Mouse (Mus musculus) lung, postnatal 4 days (tissue): ENCODE measurements around the gene Dhx34.

ENCODE experiments used
- DNase-seq, 2 experiments: peaks; one replicate each; pipeline ENCODE4 v3.0.0; 2021

The Dhx34 gene

DNA sequence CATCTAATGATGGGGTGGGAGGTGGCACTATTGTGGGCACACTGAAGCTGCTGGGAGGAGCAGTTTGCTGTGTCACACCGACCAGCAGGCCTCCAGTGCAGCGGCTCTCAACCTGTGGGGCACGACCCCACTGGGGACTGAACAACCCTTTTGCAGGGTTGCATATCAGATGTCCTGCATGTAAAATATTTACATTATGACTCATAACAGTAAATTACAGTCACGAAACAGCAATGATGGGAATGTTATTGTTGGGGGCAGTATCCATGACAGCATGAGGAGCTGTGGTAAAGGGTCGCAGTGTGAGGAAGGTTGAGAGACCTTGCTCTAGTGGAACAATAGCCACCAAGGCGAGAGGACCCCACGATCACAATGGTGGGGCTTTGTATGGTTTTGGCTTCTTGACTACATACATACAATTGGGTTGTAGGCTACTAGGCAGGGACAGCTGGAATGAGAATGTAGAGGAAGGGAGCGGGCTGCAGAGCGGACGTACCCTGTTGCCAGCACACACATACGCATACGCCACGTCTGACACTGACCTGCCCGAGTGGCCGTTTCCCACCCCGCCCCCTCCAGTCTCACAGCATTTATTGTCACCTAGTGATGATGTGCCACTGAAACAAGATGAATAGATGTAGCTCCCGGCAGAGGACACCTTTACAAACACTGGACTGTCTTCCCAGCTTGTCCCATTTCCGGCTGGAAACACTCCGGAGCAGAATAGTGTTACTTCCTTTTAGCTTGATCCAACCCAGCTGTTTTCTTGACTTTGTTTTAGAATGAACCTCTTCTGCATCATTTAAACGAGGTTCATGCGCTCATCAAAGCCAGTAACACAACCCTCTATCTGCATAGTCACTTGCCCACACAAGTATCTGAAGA lies 12.8 kb downstream of the Dhx34 start:
- peak in 1 of 2 experiments; percentile 40 for DNase-seq

- peak; percentile 59 for DNase-seq
These were observed 14.3 kb downstream of the Dhx34 start for GRCm38 (mm10) chr7:16207496-16207895.

DNA sequence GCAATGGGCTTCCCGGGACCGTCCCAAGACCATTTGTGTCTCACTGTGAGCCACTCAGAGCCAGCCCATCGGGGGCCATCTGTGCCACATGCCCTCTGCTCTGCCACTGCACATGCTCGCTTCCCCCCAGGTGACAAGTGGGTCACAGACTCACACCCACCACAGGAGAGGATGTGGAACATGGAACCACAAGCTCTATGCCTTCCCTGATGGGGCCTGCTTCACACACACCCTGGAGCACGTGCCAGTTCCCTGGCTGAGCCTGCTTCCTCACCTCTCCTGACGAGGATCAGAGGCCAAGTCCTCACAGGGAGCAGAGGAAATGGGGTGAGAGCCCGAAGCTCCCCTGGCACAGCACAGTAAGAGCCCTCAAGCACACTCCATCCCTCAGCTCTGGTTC lies 14.8 kb downstream of the Dhx34 start:
- no peak for DNase-seq

DNA sequence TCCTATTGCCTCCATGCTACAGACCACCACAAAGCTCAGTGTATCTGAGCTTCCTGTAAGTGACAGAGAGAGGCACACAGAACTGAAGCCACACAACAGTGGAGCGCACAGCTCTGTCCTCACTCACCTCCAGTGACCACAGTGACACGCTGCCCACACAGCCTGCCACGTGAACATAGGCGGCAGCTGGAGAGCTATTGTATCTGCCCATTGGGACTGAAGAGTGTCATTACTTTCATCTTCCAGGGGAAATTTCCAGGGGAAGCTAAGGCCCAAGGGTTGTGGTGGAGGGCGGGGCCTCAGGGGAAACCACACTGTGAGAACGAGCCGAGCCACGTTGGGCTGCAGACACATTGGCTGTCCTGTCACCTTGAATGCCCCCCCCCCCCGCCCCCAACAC lies 17.0 kb downstream of the Dhx34 start:
- DNase-seq, result peak in 1 of 2 experiments; percentile 17

- DNase-seq, result no peak
These were observed 18.3 kb downstream of the Dhx34 start for GRCm38 (mm10) chr7:16203505-16203903.

GRCm38 (mm10) chr7:16202756-16203504 lies 18.9 kb downstream of the Dhx34 start:
- DNase-seq, result no peak

DNA sequence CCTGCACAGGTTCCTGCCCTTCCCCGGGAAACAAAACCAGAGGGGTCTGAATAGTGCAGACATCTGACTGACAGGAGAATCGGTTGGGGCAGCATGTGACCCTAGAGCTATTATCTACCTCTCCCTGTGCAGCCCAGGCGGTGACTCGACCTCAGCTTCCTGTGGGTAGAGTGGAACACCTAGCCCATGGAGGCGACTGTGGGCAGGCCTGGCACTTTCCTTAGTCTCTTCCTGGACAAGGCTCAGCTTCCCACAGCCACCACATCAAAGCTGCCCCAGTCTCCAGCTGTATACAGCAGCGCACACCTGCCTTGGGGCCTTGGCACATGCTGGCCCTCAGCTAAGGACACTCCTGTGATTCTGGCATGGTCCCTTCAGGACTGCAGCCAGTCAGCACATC lies 20.7 kb downstream of the Dhx34 start:
- DNase-seq, result no peak

GRCm38 (mm10) chr7:16198540-16198939 lies 23.3 kb downstream of the Dhx34 start:
- no peak for DNase-seq

DNA sequence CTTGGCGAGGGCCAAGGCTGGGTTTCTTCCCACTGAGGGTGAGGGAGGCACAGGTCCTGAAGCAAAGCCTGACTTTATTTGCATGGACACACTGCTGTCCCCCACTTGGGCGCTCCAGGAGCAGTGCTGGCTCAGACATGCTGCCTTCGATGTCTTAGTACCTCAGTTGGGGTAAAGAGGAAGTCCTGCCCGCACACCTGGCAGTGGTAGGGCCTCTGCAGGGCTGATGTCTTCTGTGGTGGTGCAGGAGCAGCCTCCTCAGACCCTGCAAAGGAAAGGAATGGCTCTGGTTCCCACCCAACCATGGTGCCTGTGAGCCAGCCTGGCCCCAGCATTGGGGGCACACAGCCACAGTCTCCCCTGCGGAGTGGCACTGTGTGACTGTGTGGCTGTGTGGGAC lies 24.7 kb downstream of the Dhx34 start:
- DNase-seq, result no peak

DNA sequence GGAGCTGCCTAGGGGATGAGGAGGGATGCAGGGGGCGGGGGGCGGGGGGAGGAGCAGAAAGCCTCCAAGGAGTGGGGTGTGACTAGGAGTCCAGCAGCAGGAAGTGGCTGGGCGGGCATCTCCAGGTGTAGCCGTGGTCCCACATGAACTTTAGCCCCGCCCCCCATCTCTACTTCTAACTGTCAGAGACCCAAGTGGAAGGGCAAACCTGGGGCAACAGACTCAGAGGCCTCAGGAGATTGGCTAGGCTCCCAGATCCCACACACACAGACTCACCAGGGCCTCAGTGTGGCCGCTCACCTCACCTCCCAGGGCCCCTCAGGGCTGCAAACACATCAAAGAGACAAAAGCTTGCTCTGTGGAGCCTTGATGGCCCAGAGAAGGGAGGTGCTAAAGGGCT lies 25.2 kb downstream of the Dhx34 start:
- DNase-seq, result no peak

DNA sequence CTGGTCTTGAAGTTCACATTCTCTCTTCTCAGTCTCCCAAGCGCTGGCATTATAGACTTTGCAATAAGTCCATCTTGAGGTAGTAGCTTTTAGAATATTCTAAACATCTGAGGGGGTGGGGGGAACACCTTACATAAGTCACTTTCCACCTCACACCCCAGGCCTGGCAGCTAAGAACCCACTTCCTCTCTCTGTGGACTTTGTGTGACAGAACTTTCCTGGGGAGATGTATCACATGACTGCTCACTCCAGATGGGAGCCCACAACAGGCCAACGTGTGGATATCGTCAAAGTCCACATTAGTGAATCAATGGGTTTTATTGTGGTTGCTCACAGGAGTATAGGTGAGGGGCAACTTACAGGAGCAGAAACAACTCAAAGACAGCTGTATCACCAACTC lies 28.1 kb downstream of the Dhx34 start:
- no peak for DNase-seq

DNA sequence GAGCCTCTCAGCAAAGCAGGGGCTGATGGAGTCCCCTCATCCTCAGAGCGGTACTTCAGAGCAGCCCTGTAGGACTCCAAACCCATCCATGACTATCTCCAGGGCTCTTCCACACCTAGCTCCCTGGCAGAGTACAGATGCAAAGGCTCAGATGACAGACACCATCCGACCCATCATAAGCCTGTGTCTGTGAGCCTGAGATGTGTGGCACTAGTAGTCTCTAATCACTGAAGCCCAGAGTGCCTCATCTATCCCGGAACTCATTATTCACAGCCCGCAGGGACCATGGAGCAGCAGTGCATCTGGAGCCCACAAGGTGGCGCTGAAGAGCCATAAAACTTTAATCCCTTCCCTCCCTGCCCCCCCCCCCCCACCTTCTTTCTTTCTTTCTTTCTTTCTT lies 29.5 kb downstream of the Dhx34 start:
- DNase-seq, result peak; percentile 62 to 81

DNA sequence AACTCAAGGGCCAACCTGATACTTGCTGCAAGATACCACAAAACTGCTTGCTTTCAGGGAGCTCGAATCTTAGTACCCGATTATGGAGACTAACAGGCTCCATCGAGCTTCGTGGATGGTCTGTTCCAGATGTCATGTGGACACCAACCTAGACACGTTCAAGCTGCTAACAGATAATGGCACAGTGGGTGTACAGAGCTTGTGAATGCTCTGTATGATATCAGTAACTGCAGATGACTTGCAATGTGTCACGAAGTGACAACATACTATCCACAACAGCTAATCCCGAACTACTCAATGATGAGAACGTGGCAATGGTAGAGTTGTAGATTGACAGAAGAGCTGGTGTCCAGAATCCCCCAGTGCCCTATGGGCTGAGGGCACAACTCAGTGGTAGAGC lies 34.3 kb downstream of the Dhx34 start:
- no peak for DNase-seq

GRCm38 (mm10) chr7:16183663-16184062 lies 38.2 kb downstream of the Dhx34 start:
- DNase-seq, result peak; percentile 49 to 59

- no peak for DNase-seq
These were observed 43.7 kb downstream of the Dhx34 start for GRCm38 (mm10) chr7:16178114-16178513.

DNA sequence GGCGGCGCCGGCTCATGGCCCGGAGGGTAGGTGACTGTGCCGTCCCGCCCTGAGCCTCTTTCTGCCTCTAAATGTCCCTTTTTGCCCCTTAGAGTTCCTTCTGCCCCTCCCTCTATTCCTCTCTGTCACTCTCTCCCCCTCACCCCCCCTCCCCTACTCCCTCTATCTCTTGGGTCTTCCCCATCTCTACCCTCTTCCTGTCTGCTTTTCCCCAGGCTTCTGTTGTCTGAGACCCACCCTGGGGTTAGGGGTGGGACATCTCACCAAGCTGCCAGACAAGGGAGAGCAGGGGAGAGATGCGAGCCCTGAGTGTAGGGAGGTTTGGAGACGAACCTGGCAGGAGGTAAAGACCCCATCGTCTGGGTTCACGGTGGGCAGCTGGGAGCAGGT lies 46.3 kb downstream of the Dhx34 start:
- DNase-seq, result no peak

DNA sequence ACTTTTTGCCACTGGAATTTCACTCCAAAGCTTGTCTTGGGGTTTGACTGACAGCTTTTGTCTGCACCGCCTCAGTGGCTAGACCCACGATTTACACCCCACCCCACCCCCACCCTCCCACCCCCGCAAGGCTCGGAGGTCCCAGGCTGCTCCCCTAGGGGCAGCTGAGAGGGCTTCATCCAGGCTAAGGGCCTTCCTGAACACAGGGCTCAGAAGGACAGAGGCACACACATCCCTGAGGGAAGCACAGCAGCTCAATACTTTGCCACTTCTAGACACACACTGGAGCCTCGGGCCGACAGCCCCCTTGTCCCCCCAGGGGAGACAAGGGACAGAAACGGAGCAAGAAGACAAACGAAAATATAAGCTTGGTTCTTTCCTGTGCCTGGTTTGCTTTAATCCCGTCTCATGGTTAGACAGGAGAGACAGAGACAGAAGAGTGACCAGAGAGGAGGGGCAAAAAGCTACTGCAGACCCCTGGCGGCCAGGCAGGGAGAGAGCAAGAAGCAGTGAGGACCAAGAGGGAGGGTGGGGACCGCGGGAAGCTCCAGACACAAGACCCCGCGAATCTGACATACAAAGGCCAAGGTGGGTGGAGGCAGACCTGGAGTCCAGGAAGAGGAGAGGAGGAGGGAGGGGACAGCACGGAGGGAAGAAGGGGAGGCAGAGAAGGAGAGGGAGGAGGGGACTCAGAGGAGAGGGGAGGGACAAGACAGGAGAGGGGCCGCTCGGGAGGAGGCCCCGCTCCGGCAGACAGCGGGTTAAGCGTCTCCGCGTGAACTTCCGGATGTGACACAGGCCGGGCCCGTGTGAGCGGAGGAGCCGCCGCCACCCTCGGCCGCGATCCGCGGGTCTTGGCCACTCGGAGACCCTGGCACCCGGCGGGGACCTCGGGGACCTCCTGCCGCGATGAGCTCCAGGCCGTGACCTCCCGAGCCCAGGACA lies 47.0 kb downstream of the Dhx34 start, which contains the start of gene Meis3:
Gene Meis3, plus strand, starts transcription at position 494 of the 945 bp plus-strand sequence.
- peak; percentile 67 to 76 for DNase-seq

DNA sequence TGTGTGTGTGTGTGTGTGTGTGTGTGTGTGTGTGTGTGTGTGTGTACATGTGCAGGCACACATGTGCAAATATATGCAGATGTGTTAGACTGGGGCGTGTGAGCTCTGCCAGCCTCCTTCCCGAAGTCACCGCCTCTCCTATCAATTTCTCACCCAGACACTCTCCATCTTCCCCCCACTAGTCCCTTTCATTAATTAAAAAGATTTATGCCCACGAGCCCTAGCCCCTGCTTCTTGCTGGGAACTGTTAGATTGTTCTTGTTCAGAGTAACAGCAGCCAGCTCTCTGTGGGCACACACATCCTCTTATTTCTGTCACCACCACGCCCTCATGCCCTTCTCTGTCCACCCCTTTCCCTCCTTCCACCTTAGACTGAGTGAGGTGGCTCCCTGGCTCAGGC lies 48.7 kb downstream of the Dhx34 start:
- DNase-seq, result no peak

- no peak for DNase-seq
These were observed 49.2 kb downstream of the Dhx34 start for GRCm38 (mm10) chr7:16172586-16173140.

- DNase-seq, result no peak
These were observed 49.7 kb downstream of the Dhx34 start for GRCm38 (mm10) chr7:16172141-16172581.

- DNase-seq, result no peak
These were observed 59.8 kb downstream of the Dhx34 start for GRCm38 (mm10) chr7:16162036-16162435.

GRCm38 (mm10) chr7:16161302-16161701 lies 60.5 kb downstream of the Dhx34 start:
- no peak for DNase-seq
